Mouse (Mus musculus): ENCODE measurements around the gene Rasip1. TPM values are rescaled to one million over a fixed set of nuclear protein-coding genes. Genes with fewer than 3 reads are reported as not detected.
"Not testable (repeated sequence)": the region's sequence is repeated elsewhere in the genome, so short reads cannot be mapped to it uniquely, and the experiment has no call there.

The Rasip1 gene
- polyA plus RNA-seq, 1 experiment: not detected

DNA sequence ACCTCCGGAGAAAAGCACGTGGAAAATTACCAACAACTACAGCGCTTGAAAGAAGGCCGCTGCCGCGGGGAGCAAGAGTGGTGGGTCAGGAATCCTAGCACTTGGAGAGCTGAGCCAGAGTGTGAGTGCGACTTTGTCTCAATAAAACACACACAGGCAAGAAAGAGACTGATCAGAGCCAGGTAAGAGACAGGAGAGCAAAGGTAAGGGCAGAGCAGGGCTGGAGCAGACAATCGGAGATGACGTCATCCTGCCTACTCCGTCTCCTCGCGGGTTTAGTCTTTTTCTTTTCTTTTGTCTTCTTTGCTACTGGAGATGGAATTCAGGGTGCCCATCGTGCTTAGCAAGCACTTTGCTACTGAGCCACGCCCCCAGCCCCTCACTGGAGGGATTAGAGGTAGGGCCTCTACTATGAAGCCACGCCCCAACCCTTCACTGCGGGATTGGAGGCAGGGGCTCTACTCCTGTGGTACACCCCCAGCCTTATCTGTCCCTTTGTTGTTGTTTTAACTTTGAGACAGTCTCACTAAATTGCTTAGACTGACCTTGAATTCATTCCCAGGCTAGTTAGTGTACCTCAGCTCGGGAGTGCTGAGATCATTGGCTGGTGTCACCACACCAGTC is 27.2 kb downstream of the Rasip1 start:
- Histone ChIP-seq H3K36me3 (ENCODE audit: control insufficient read depth, insufficient read depth) (no peaks in the 10 kb centered on the region), H3K79me2 (ENCODE audit: control insufficient read depth, insufficient read depth) (no peaks in the 10 kb centered on the region), H3K79me3 (ENCODE audit: low read depth) (no peaks in the 10 kb centered on the region), H3K27me3 (ENCODE audit: control insufficient read depth, insufficient read depth, insufficient read length) (no peaks in the 10 kb centered on the region), H3K4me3 (ENCODE audit: insufficient read depth, poor library complexity, severe bottlenecking) (no peak overlapping the region), H3ac (ENCODE audit: control insufficient read depth, insufficient read length, low read depth) (no peak overlapping the region)
- TF ChIP-seq CTCF (IDR thresholded peaks at IDR 0.05; ENCODE audit: control insufficient read depth, insufficient read depth, insufficient read length) (no peak), MAX (IDR thresholded peaks at IDR 0.05) (no peak), MYOD1 (IDR thresholded peaks at IDR 0.05; ENCODE audit: control insufficient read depth, insufficient read length, low read depth) (no peak), MYOG (IDR thresholded peaks at IDR 0.05; ENCODE audit: control insufficient read depth, extremely low read depth, insufficient read length) (no peak), CEBPB (IDR thresholded peaks at IDR 0.05; ENCODE audit: low read depth) (no peak), USF1 (IDR thresholded peaks at IDR 0.05; ENCODE audit: low read depth) (no peak), FOSL1 (IDR thresholded peaks at IDR 0.05; ENCODE audit: insufficient read depth, low read length, poor library complexity, severe bottlenecking) (no peak)

DNA sequence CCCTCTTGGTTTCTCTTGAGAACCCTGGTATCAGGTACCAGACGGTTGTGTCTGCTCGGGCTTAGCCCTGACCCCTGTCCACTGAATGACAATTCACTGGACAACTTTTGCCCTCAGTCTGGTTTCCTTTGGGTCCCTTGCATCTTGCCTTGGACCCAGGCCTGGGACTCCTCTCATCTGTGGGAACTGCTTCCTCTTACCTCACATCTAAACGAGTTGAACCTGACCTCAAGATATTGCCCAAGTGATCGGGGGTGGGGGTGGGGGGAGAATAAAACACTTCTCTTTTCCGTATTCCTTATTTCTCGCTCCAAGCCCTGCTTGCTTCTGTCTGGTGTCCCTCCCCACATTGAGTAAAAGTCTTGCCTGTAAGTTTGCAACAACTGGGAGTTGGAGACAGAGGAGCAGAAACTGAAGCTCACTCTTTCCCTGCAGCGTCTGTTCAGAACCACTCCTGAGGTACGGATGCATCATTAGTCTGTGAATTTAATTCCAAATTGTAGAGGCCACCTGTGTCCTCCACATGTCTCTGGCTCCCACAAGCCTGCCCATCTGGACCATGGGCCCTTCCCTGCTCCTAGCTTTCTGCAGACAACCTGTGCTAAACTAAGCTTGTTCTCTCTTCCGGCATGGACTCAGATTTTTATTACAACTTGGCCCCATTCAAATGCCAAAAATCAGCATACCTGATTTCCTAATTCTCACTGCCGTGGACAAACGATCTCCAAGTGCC is 33.6 kb downstream of the Rasip1 start:
- TF ChIP-seq MYOD1 (IDR thresholded peaks at IDR 0.05; ENCODE audit: control insufficient read depth, insufficient read length, low read depth) (no peak), CTCF (IDR thresholded peaks at IDR 0.05; ENCODE audit: control insufficient read depth, insufficient read depth, insufficient read length) (no peak), FOSL1 (IDR thresholded peaks at IDR 0.05; ENCODE audit: insufficient read depth, low read length, poor library complexity, severe bottlenecking) (no peak), MYOG (IDR thresholded peaks at IDR 0.05; ENCODE audit: control insufficient read depth, extremely low read depth, insufficient read length) (no peak), CEBPB (IDR thresholded peaks at IDR 0.05; ENCODE audit: low read depth) (no peak), MAX (IDR thresholded peaks at IDR 0.05) (no peak), USF1 (IDR thresholded peaks at IDR 0.05; ENCODE audit: low read depth) (no peak)
- no peaks in the 10 kb centered on the region for H3K79me2 ChIP-seq (ENCODE audit: control insufficient read depth, insufficient read depth)
- H3K36me3 ChIP-seq (ENCODE audit: control insufficient read depth, insufficient read depth): no peaks in the 10 kb centered on the region
- H3K4me3 ChIP-seq (ENCODE audit: insufficient read depth, poor library complexity, severe bottlenecking): no peak overlapping the region
- H3K27me3 ChIP-seq (ENCODE audit: control insufficient read depth, insufficient read depth, insufficient read length): no peaks in the 10 kb centered on the region
- H3ac ChIP-seq (ENCODE audit: control insufficient read depth, insufficient read length, low read depth): no peak overlapping the region
- no peaks in the 10 kb centered on the region for H3K79me3 ChIP-seq (ENCODE audit: low read depth)

DNA sequence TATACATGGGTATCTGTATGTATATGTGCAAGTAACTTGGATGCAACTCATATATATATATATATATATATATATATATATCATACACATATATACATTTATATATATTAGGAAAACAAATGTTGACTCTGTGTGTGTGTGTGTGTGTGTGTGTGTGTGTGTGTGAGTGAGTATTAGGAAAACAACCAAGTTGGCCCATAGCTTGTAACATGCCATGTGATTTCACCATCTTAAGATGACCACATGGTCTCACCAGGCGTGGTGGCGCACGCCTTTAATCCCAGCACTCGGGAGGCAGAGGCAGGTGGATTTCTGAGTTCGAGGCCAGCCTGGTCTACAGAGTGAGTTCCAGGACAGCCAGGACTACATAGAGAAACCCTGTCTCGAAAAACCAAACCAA is 34.4 kb downstream of the Rasip1 start:
- not testable (repeated sequence) for H3K36me3 ChIP-seq (ENCODE audit: control insufficient read depth, insufficient read depth); H3K4me3 ChIP-seq (ENCODE audit: insufficient read depth, poor library complexity, severe bottlenecking); H3K79me3 ChIP-seq (ENCODE audit: low read depth); H3K79me2 ChIP-seq (ENCODE audit: control insufficient read depth, insufficient read depth); H3K27me3 ChIP-seq (ENCODE audit: control insufficient read depth, insufficient read depth, insufficient read length); H3ac ChIP-seq (ENCODE audit: control insufficient read depth, insufficient read length, low read depth)

DNA sequence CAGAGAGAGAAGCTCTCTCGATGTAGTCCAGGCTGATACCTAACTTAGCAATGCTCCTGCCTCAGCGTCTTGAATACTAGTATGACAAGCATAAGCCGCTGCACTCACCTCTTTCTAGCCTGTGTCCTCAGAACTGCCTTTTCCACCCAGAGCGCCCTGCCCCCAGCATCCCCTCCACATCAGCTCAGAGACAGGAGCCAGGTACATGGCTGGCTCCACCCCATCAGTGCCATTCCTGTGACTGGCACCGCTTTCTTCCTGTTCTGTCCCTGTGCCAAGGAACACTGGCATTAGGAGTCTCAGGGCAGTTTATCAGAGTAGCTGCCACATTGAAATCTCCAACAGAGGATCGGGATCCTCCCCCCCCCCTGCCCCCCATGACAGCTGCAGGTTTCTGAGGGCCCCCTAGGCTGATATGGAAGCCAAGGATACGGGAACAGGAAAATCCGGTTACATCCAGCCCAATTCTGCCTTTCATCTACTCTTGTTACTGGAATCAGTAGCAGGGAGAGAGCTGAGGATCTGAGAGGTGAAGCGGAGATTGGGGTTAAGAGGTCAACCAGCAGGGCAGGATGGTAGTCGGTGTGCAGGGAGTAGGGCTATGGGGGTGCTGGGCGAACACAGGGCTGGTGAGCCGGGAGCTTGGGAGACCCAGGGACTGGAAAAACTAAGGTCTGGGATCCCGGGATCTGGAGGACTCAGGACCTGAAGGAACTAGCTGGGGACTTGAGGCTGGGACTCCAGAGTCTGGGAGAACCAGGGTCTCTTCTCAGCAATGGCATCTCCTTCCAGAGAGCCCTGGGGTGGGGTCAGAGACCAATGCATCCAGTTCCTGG is 38.2 kb downstream of the Rasip1 start:
- H3K36me3 ChIP-seq (ENCODE audit: control insufficient read depth, insufficient read depth): no peaks in the 10 kb centered on the region
- H3K4me3 ChIP-seq (ENCODE audit: insufficient read depth, poor library complexity, severe bottlenecking): no peak overlapping the region
- no peaks in the 10 kb centered on the region for H3K79me2 ChIP-seq (ENCODE audit: control insufficient read depth, insufficient read depth)
- H3ac ChIP-seq (ENCODE audit: control insufficient read depth, insufficient read length, low read depth): no peak overlapping the region
- no peak for TF ChIP-seq CEBPB (IDR thresholded peaks at IDR 0.05; ENCODE audit: low read depth)
- no peak for TF ChIP-seq USF1 (IDR thresholded peaks at IDR 0.05; ENCODE audit: low read depth)
- no peak for TF ChIP-seq MAX (IDR thresholded peaks at IDR 0.05)
- no peak for TF ChIP-seq CTCF (IDR thresholded peaks at IDR 0.05; ENCODE audit: control insufficient read depth, insufficient read depth, insufficient read length)
- TF ChIP-seq FOSL1 (IDR thresholded peaks at IDR 0.05; ENCODE audit: insufficient read depth, low read length, poor library complexity, severe bottlenecking): no peak
- TF ChIP-seq MYOG (IDR thresholded peaks at IDR 0.05; ENCODE audit: control insufficient read depth, extremely low read depth, insufficient read length): no peak
- TF ChIP-seq MYOD1 (IDR thresholded peaks at IDR 0.05; ENCODE audit: control insufficient read depth, insufficient read length, low read depth): no peak
- no peaks in the 10 kb centered on the region for H3K27me3 ChIP-seq (ENCODE audit: control insufficient read depth, insufficient read depth, insufficient read length)
- no peaks in the 10 kb centered on the region for H3K79me3 ChIP-seq (ENCODE audit: low read depth)

DNA sequence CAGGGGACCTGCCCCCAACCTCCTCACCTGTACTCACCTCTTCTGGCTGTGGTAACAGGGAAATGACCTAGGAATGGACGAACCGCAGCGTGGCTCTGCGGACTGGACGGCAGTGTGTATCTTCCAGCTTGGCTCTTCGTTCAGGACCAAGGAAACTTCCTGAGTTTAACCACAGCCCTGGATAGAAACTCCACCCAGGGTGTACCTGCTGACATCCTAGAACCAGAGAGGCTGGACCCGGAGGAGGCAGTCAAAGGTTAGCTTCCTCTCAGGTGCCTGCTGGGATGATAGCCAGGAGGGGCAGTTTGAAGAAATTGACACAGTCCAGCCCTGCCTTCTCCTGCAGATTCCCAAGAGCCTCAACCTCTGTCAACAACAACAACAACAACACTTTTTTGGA is 38.9 kb downstream of the Rasip1 start, which contains the start of gene Fut2:
TSS of gene Fut2 (minus strand) at position 234 of the 400 bp plus-strand sequence.
- H3K36me3 ChIP-seq (ENCODE audit: control insufficient read depth, insufficient read depth): no peaks in the 10 kb centered on the region
- TF ChIP-seq FOSL1 (IDR thresholded peaks at IDR 0.05; ENCODE audit: insufficient read depth, low read length, poor library complexity, severe bottlenecking): no peak
- no peak for TF ChIP-seq CEBPB (IDR thresholded peaks at IDR 0.05; ENCODE audit: low read depth)
- TF ChIP-seq MYOD1 (IDR thresholded peaks at IDR 0.05; ENCODE audit: control insufficient read depth, insufficient read length, low read depth): no peak
- no peak for TF ChIP-seq MAX (IDR thresholded peaks at IDR 0.05)
- no peak for TF ChIP-seq CTCF (IDR thresholded peaks at IDR 0.05; ENCODE audit: control insufficient read depth, insufficient read depth, insufficient read length)
- no peak for TF ChIP-seq MYOG (IDR thresholded peaks at IDR 0.05; ENCODE audit: control insufficient read depth, extremely low read depth, insufficient read length)
- no peak for TF ChIP-seq USF1 (IDR thresholded peaks at IDR 0.05; ENCODE audit: low read depth)
- no peaks in the 10 kb centered on the region for H3K27me3 ChIP-seq (ENCODE audit: control insufficient read depth, insufficient read depth, insufficient read length)
- H3K4me3 ChIP-seq (ENCODE audit: insufficient read depth, poor library complexity, severe bottlenecking): no peak within 1 kb of the TSS
- no peaks in the 10 kb centered on the region for H3K79me2 ChIP-seq (ENCODE audit: control insufficient read depth, insufficient read depth)
- no peak within 1 kb of the TSS for H3ac ChIP-seq (ENCODE audit: control insufficient read depth, insufficient read length, low read depth)
- no peaks in the 10 kb centered on the region for H3K79me3 ChIP-seq (ENCODE audit: low read depth)
